Comparison of ENCODE assay signal across 28 mouse cellular contexts in the genomic region with DNA sequence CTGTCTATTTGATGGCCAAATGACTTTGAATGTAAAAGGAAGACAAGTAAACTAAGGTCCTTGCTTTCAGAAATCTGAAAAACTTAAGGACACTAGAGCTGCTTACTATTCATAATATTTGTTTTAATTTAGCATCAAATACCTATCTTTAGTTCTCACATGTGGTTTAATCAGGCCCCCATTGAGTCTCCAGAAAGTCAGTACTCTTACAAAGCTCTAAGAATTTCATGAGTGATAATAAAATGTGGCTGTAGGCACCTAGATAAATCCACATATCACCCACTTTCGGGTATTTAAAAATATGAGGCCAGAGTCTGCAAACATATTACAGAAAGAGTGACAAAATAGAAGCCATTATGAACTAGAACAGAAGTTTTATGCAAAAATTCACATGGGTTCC.
"Had no signal": no experiment of that assay in that cellular context is flagged by ENCODE, and none has a peak within 500 bp of the region (broad histone marks: within the 10 kb centered on the region; RNA-seq: fewer than 3 reads in every experiment).

No protein-coding gene starts in this region.

- DNase-seq: left cerebral cortex, postnatal 4 days; liver; liver, embryonic 13.5 days; liver, postnatal 0 days; lung, adult 18-20 months; lung, adult 2 months; lung, embryonic 14.5 days; lung, postnatal 10 days; lung, postnatal 14 days; lung, postnatal 36 days; lung, postnatal 4 days; midbrain, embryonic 14.5 days had no signal

- H3K27ac ChIP-seq: limb, embryonic 10.5 days; limb, embryonic 12.5 days; limb, embryonic 13.5 days; limb, embryonic 15.5 days; liver, embryonic 12.5 days; liver, embryonic 13.5 days; liver, embryonic 14.5 days; liver, embryonic 15.5 days; lung, embryonic 15.5 days; macrophage; midbrain, embryonic 10.5 days; midbrain, embryonic 12.5 days; midbrain, embryonic 13.5 days; midbrain, embryonic 15.5 days; neural tube, embryonic 12.5 days had no signal

- H3K4me1 ChIP-seq: liver, embryonic 12.5 days; liver, embryonic 13.5 days; liver, embryonic 15.5 days; lung, embryonic 15.5 days; megakaryocyte, embryonic 14.5 days had no signal

- H3K27me3 ChIP-seq: limb, embryonic 12.5 days; limb, embryonic 13.5 days; limb, embryonic 15.5 days; liver, embryonic 12.5 days; liver, embryonic 13.5 days; liver, embryonic 15.5 days; lung, embryonic 15.5 days; megakaryocyte, embryonic 14.5 days; midbrain, embryonic 12.5 days; midbrain, embryonic 13.5 days; midbrain, embryonic 15.5 days; neural tube, embryonic 12.5 days had no signal

- H3K4me3 ChIP-seq: limb, embryonic 10.5 days; limb, embryonic 12.5 days; limb, embryonic 13.5 days; limb, embryonic 15.5 days; liver, embryonic 12.5 days; liver, embryonic 13.5 days; liver, embryonic 15.5 days; lung, embryonic 15.5 days; megakaryocyte, embryonic 14.5 days; midbrain, embryonic 10.5 days; midbrain, embryonic 12.5 days; midbrain, embryonic 13.5 days; midbrain, embryonic 15.5 days; myocyte; neural tube, embryonic 12.5 days had no signal

- H3K9ac ChIP-seq: limb, embryonic 12.5 days; limb, embryonic 13.5 days; limb, embryonic 15.5 days; liver, embryonic 12.5 days; liver, embryonic 13.5 days; liver, embryonic 14.5 days; liver, embryonic 15.5 days; liver, postnatal 0 days; lung, embryonic 14.5 days; lung, embryonic 15.5 days; midbrain, embryonic 12.5 days; midbrain, embryonic 13.5 days; midbrain, embryonic 15.5 days; neural tube, embryonic 12.5 days had no signal

- H3K36me3 ChIP-seq: limb, embryonic 10.5 days; limb, embryonic 12.5 days; limb, embryonic 13.5 days; limb, embryonic 15.5 days; liver, embryonic 12.5 days; liver, embryonic 13.5 days; liver, embryonic 15.5 days; lung, embryonic 15.5 days; midbrain, embryonic 10.5 days; midbrain, embryonic 12.5 days; midbrain, embryonic 13.5 days; midbrain, embryonic 15.5 days; neural tube, embryonic 12.5 days had no signal

- H3K9me3 ChIP-seq: limb, embryonic 10.5 days; limb, embryonic 12.5 days; limb, embryonic 13.5 days; limb, embryonic 15.5 days; liver, embryonic 12.5 days; liver, embryonic 13.5 days; liver, embryonic 15.5 days; lung, embryonic 15.5 days; megakaryocyte, embryonic 14.5 days; midbrain, embryonic 10.5 days; midbrain, embryonic 12.5 days; midbrain, embryonic 13.5 days; midbrain, embryonic 15.5 days; neural tube, embryonic 12.5 days had no signal
